Mouse (Mus musculus) monocyte, adult 2 months (primary cell): ENCODE data around the gene Ccr1l1.
"Not testable (repeated sequence)": the region's sequence is repeated elsewhere in the genome, so short reads cannot be mapped to it uniquely, and the experiment has no call there.

Source experiments
- DNase-seq, 2 experiments: peaks; one replicate each; pipeline ENCODE4 v3.0.0; 2022; ENCODE audit warnings: low spot score in 2 of 2, low read depth in 1 of 2

Gene Ccr1l1

GRCm38 (mm10) chr9:123978308-123978707 lies at the start of gene Ccr1l1:
Ccr1l1 (minus strand) TSS chr9:123978408.
- no peak for DNase-seq

DNA sequence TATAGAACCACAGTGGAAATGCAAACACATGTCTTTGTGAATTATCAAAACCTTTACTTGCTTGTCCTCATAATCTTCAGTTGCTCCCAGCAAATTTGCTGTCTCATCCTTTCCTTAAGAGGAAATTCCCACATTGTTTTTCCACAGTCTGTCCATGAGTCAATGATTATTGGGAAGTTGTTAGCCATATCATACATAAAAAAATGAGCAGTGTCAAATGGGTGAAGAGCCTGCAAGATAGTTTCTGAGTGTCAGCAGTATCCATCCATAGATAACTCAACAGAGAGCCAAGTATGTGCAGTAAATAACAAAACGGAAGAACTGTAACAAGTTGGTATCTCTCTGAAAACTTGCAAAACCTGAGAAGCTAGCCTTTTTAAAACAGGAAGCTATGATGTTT lies 43.5 kb upstream of the Ccr1l1 start, which contains the start of gene Ccr3:
Gene Ccr3, plus strand, starts transcription at position 301 of the 400 bp plus-strand sequence.
- no peak for DNase-seq

- no peak for DNase-seq
These were observed 41.7 kb upstream of the Ccr1l1 start for GRCm38 (mm10) chr9:124019887-124020286.

DNA sequence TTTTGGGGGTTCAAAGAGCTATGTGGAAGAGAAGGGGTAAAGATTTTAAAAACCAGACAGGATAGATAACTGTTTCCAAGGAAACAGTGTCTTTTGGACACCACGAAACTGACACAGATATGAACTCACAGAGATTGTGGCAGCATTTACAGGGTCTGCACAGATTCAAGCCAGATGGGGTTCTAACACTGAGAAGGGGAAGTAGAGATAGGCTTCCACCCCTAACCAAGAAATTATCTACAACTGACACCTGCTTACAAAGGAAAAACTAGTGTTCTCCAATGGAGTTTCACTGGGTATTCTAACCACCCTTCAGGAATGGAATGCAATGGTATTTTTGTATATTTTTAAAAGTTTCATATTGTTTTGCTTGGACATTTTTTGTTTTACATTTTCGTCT lies 37.8 kb upstream of the Ccr1l1 start:
- DNase-seq, result no peak

GRCm38 (mm10) chr9:124014985-124015652 lies 36.9 kb upstream of the Ccr1l1 start:
- no peak for DNase-seq

DNA sequence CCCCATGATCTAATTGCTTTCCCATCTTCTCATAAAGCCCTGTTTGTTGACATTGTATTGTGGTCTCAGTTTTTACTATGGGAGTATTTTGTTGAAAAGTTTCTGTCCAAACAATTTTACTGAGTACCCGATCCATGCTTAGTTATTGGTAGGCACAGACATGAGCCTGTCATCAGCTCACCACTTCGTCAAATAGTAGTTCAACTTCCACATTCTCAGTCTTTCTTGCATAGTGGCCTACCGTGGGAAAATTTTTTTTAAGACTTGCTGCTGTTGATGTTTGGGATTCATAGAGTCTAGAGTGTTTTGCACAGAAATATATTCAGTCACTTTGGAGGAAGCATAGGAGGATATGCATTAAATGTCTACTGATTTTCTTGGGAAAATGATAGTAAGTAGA lies 35.1 kb upstream of the Ccr1l1 start:
- no peak for DNase-seq

GRCm38 (mm10) chr9:124012691-124013090 lies 34.5 kb upstream of the Ccr1l1 start:
- no peak for DNase-seq

DNA sequence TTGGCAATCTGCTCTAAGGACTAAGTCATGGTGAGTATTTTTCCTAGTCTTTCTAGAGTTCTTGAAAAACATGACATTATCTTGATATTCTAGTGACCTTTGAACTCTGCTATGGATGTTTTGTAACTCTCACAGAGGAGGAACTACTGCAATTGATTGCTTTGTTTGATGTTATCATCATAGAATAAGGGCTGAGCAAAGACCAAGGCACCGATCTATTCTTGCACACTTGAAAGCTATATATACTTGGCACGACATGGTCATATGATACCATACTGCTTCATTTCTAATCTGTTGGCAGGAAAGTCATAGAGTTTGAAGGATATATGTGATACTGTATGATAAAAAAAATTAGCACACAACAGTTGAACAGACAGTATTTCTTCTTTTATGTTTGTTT lies 21.6 kb upstream of the Ccr1l1 start:
- no peak for DNase-seq

- DNase-seq, result no peak
These were observed 19.5 kb upstream of the Ccr1l1 start for GRCm38 (mm10) chr9:123997719-123998118.

GRCm38 (mm10) chr9:123991312-123991906 lies 13.2 kb upstream of the Ccr1l1 start:
- no peak for DNase-seq

- DNase-seq, result no peak
These were observed 11.5 kb upstream of the Ccr1l1 start for GRCm38 (mm10) chr9:123989671-123990070.

- DNase-seq, result peak; percentile 13 to 25
These were observed 8.0 kb upstream of the Ccr1l1 start for GRCm38 (mm10) chr9:123986217-123986616.

- DNase-seq, result no peak
These were observed 6.7 kb upstream of the Ccr1l1 start for GRCm38 (mm10) chr9:123984943-123985342.

DNA sequence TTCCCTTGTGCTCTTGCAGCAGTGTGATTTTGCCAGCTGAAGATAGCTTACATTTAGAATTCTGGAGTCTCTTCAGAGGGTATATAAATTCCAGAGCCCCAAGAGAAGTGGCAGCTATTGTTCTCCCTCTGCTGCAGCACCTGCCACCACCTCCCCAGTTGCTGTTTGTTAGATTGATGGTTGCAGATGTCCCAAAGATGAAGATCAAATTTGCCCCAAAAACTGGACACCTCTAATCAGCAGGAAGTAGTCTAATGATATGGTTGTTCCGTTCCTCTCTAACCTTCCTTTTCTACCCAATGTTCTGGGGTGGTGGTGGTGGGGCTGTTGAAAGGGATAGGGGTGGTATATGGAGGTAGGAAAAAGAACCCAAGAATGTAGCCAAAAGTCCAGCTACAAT lies 4.5 kb upstream of the Ccr1l1 start:
- no peak for DNase-seq

DNA sequence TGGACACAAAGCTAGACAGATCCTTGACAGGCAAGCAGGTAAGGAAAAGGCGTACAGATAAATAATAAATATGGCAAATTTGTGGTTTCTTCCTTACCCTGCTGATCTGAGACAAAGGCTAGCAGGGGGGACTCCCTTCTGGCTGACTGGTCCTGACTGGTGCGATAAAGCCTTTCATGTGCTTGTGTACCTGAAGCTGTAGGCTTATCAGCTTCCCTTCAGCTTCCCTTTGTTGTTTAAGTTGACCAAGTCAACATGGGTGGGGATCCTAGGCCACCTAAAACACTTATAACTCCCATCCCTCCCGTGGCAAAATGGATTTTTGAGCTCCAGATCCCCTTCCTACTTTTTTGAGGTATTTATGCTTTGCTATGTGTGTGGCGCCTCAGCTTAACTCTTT lies 3.7 kb upstream of the Ccr1l1 start:
- no peak for DNase-seq

- not testable (repeated sequence) for DNase-seq
These were observed 2.8 kb upstream of the Ccr1l1 start for GRCm38 (mm10) chr9:123980858-123981475.

DNA sequence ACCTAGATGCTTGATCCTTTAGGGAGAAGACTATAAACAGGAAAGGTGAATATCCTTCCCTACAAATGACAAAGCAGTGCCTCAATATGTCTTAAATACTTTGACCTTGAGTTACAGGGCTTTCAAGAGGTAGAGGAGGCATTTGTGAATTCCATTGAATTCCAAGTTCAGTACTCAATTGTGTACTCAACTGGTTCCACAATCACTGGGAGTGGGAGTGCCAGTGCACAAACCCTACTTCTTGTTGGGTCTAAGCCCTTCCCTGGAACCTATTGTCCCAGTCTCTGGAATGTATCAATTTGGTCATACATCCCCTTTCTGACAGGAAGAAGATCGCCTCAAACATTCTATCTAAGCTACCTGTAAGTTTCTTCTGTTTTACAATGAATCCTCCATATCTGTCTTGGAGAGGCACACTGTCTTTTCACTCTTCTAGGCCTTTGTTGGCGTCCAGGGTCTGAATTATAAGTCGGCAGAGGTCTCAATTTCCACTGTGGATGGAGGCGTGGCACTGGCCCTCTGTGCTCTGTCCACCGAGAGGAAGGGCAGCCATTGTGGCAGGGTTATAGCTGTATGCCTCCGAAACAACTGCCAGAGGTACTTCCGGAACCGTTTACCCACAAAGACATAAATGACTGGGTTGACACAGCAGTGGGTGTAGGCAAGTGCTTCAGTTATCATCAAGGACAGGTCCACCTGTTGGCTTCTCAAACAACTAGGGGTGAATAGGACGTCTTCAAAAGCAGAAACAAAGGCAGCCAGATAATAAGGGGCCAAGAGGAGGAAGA lies 1.1 kb downstream of the Ccr1l1 start:
- DNase-seq, result no peak

DNA sequence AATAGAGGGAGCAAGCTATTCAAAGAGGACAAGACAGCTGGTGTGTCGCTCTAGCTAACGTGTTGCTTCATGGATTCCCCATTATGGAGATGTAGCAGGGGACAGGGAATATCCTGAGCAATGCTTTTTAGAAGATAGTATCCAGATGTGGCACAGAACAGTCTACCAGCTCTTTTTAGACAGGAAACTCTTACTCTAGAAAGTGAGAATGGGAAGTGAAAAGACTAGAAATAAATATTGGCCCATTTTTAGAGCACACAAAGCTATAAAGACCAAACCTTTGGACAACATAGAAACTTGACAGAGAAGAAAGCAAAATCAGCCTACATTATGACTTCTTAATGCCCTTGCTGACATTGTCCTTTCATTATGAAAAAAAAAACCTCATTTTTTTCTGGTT lies 2.6 kb downstream of the Ccr1l1 start:
- no peak for DNase-seq

GRCm38 (mm10) chr9:123968290-123968912 lies 9.8 kb downstream of the Ccr1l1 start, which contains the start of gene Ccr1:
Ccr1 (minus strand) TSS chr9:123968692.
- peak; percentile 27 to 69 for DNase-seq

DNA sequence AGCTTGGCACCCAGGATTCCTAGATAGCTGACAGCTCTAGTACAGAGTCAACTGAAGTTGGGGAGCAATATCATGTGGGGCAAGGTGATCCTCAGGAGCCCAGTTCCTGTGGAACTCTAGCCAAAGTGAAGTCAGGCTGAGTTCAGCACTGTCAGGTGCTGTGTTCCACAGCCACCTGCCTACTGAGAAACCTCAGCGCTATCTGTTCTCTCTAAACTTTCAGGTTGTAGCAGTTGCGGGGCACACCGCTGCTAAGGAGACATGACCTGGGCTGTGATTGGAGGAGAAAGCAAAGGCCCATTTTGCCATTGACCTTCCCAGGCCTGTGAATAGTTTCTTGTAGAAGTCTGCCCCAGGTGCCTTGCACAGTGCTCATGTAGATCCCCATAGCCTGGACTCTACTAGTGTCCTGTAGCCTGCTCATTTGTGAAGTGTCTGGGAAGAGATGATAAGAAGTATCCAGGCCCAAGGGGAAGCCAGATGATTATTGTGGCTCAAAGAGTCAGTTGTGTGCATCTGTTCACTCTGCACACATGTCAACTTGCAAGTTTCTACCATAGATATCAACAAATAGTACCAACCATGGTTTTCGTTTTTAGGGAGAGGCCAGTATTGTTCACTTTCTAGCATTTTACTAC lies 11.2 kb downstream of the Ccr1l1 start:
- not testable (repeated sequence) for DNase-seq

GRCm38 (mm10) chr9:123964776-123965175 lies 13.4 kb downstream of the Ccr1l1 start:
- peak in 1 of 2 experiments; percentile 52 for DNase-seq
